Mouse (Mus musculus): ENCODE data around the gene Zc3h13. TPM values are rescaled to one million over a fixed set of nuclear protein-coding genes. Genes with fewer than 3 reads are reported as not detected.

Gene Zc3h13
- total RNA-seq, 1 experiment from 2014 or later, result 35.4 TPM

Other genes starting within 250 kb of the Zc3h13 start
- gene Lrrc63, start 153.5 kb upstream of the Zc3h13 start, total RNA-seq (2017), result 0.61 and 1.0 TPM in 2 replicates
- gene Lcp1, start 153.3 kb upstream of the Zc3h13 start, total RNA-seq (2017), result 1,430 and 1,555 TPM in 2 replicates
- gene Cpb2, start 42.1 kb upstream of the Zc3h13 start, total RNA-seq (2017), result not detected in 2 replicates
- gene Siah3, start 171.6 kb downstream of the Zc3h13 start, total RNA-seq (2017), result not detected in 2 replicates